Mouse (Mus musculus): ENCODE results near the gene Mtg2.
A peak's percentile ranks its signal among the peaks of the same experiment; 100 is the strongest.

Gene Mtg2

DNA sequence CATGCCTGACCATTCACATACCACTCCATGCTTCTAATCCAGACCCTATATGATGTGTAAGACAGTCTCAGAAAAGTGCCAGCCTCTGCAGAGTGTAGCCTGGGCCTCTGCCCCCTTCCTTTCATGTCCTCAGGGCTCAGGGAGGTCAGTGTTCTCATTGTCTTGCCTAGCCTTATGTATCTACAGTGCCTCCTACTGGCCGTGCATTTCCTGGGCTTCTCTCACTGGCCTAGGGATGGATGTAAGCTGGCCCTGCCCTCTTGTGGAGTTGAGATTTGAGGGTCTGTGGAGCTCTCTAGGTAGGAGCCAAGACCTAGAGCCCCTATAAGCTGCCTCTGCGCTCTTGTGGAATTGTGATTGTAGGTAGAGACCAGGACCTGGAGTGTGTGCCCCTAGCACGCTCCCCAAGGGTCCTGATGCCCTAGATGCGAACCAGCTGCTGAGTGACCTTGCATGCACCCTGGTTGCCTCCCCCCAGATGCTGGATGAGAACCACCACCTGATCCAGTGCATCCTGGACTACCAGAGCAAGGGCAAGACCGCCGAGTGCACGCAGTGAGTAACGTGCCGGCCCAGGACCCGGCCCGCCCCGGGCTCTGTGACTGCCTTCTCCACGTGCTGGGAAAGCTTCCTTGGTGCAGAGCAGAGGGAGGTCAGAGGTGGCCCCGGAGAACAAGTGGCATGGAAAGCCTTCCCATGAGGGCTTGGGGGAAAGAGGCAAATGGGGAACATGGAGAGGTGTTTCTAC, 18.2 kb upstream of the Mtg2 start:
- peak in 1 of 2 experiments; percentile 45 for DNase-seq (ENCODE audit: low spot score in 2 of 2)

DNA sequence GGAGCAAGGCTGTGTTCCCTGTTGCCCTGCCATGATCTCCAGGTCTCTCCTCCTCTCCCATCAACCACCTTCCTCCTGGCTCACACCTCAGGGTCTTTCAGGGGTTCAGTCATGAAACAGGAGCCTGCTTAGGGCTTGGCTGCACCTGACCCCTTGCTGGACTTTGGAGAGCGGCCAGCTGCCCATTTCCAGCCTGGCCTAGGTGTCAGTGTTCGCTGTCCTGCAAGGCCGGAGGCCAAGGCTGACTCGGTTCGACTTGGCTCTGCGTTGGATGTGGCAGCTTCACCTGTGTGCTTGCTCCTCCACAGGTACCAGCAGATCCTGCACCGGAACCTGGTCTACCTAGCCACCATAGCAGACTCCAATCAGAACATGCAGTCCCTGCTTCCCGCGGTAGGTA, 17.4 kb upstream of the Mtg2 start:
- no peak for DNase-seq (ENCODE audit: low spot score in 2 of 2)

DNA sequence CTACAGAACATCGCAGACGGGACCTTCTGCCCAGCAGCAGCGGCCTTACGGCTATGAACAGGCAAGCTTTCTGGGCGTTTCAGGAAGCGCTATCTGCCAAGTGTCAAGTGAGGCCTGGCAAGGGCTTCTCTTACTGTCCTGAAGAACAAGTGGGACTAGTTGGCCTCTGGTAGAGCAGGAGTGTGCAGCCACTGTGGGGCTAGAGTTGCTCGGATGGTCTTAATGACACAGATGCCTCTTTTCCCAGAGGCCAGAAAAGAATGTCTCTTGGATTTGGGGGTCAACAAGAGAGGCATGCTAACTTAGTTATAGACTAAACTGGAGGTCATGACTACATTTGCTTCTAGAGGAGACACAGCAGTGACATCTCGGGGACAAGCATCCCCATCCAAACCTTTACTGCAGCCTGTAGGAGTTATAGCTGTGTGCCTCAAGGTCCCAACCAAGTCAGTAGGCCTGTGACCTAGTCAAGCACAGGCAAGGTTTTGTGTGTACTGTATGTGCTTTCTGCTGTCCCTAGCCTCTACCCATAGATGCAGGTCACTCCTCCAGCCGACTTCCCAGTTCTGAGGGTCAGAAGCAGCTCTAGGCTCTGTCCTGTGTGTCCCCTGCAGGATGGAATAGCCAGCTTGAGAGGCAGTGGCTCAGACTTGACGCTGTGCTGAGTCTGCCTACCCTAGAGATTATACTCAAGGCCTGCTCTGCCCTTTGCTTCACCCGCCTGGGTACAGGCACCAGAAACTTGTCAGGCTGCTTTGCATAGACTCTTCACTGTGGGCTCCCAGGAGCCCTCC, 6.9 kb upstream of the Mtg2 start:
- no peak for DNase-seq (ENCODE audit: low spot score in 2 of 2)

- no peak for DNase-seq (ENCODE audit: low spot score in 2 of 2)
Measured at GRCm38 (mm10) chr2:180069770-180070480, 463 bp upstream of the Mtg2 start.

GRCm38 (mm10) chr2:180071671-180072070, 1.3 kb downstream of the Mtg2 start:
- DNase-seq (ENCODE audit: low spot score in 2 of 2) = no peak

GRCm38 (mm10) chr2:180072886-180073285, 2.5 kb downstream of the Mtg2 start:
- DNase-seq (ENCODE audit: low spot score in 2 of 2) = peak in 1 of 2 experiments; percentile 44

DNA sequence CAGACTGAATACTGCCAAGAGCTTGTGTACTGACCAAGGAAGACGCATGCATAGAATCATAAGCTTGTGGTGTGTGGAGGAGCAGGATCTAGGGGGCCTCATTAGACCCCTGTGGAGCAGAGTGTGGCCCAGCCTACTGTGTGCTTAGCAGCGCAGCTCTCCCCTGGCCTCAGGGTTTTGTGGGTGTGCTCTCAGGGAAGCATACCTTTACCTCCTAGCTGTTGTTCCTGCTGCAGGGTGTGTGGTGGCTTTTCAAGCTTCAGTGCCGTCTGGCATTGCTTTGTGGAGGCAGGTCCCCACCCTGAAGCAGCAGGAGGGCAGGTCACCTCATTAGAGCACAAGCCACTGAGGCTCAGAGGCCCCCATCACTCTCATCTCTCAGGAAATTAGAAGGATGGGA, 7.2 kb downstream of the Mtg2 start:
- no peak for DNase-seq (ENCODE audit: low spot score in 2 of 2)

DNA sequence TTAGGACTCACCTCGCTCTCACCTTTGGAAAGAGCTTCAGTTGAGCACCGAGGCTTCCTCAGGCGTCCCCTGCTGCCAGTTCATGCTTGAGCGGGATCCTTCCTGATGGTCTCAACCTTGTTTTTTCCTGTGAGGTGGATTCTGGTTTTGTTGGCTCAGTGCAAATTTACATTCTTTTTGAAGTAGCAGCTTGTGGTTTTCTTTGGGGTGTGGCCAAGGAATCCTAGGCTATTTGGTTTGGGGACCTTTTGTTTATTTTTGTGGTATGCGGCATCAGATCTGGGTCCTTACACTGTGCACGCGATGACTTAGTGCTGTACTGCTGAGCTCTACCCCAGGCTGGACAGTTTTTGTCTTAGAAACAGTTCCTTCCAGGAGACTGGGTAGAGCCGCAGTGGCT, 10.3 kb downstream of the Mtg2 start:
- no peak for DNase-seq (ENCODE audit: low spot score in 2 of 2)

DNA sequence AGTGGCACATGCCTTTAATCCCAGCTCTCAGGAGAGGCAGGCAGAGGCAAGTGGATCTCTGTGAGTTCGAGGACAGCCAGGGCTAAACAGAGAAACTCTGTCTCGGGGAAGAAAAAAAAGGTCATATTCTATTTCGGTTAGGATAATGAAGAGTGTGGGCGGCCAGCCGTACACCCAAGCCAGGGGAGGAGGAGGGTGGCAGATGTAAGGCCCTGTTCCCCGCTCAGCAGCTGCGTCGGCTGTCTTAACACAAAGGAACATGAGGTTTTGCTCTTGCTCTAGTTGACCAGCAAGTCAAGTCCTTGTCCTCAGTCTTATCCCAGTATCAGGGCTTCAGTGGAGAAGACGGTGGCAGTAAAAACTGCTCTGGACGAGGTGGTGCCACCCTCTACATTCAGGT, 12.7 kb downstream of the Mtg2 start:
- DNase-seq (ENCODE audit: low spot score in 2 of 2) = no peak

- no peak for DNase-seq (ENCODE audit: low spot score in 2 of 2)
Measured at GRCm38 (mm10) chr2:180084565-180084964, 14.2 kb downstream of the Mtg2 start.

DNA sequence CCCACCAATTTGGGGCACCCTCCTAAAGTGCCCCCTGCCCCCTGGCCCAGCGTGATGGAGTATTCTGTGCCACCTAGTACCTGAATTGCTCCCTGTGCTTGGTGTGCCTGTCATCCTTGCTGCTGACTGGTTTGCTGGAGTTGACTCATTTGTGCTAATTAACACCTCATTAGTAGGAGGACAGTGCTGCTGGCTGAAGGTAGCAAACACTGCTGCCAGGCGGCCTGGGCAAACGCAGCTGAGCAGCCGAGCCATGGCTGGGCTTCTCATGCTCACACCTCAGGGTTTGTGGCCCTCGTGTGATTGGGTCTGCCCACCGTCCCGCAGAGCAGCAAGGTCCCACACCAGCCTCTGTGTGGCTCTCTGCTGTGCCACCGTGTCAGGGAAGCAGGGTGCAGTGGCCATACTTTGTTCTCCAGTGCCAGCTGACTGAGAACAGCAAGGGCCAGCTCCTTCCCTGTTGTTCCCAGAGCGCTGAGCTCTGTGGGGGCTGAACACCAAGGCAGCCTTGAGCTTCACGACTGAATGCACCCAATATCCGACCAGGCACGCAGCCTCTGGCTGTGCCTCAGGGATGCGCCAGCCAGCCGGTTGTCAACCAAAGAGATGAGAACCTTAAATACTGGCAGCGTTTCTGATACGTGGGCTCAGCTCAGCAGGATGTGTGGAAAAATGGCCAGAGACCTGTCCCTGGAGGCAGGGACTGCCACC, 15.7 kb downstream of the Mtg2 start:
- DNase-seq (ENCODE audit: low spot score in 2 of 2) = no peak

GRCm38 (mm10) chr2:180086637-180087027, 16.2 kb downstream of the Mtg2 start:
- no peak for DNase-seq (ENCODE audit: low spot score in 2 of 2)

- no peak for DNase-seq (ENCODE audit: low spot score in 2 of 2)
Measured at GRCm38 (mm10) chr2:180087472-180087871, 17.1 kb downstream of the Mtg2 start.

- no peak for DNase-seq (ENCODE audit: low spot score in 2 of 2)
Measured at GRCm38 (mm10) chr2:180090285-180090684, 19.9 kb downstream of the Mtg2 start.

DNA sequence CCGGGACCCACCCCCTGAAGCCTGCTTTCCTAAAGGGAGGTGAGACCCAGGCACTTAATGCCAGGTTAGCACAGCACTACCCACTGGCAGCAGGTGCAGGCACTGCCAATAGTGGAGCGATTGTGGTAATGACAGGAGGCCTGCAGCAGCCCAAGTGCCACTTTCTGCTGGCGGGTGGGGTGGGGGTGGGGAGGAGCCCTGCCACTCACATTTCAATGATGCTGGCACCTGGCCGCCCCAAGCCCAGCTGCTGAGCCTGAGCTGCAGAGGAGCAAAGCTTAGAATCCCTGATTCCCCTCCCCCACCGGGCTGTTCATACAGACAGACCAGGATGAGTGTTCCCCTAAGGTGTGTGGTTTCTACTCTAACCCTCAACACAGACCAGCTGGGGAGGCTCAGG, 25.3 kb downstream of the Mtg2 start:
- DNase-seq (ENCODE audit: low spot score in 2 of 2) = peak; percentile 90 to 91

DNA sequence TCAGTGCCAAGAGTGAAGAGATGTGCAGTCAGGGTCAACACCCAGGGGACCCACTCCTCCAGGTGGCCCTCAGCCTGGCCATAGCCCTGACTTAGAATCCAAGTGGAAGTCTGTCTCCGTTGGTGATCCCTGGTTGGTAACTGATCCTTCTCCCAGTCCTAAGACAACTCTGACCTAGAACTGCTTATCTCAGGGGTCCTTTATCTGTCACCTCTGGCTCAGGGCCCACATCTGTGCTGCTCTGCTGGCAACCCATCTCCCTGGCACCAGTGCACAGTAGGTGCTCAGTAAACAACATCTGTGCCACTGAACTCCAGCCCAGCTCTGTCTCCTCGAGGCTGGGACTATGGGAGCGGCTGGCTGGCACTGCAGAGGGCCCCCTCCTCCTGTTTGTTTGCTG, 27.2 kb downstream of the Mtg2 start:
- no peak for DNase-seq (ENCODE audit: low spot score in 2 of 2)

- no peak for DNase-seq (ENCODE audit: low spot score in 2 of 2)
Measured at GRCm38 (mm10) chr2:180098167-180098566, 27.8 kb downstream of the Mtg2 start.

DNA sequence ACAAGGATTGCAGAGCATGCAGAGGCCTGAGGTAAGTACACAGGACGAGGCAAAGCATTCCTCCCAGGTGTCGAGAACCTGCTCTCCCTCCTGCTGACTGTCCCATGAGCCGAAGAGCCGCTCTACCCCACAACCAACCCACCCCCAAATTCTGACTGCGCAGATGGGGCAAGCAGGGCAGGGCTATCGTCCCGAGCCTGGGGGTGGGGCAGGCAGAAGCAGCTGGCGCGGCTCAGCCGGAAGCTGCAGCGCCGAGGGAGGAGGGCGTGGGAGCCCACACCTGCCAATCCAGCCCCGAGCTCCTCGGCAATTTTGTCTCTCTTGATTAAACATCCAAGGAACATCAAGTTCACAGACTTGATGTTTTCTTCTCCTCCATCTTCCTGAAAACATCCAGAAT, 29.1 kb downstream of the Mtg2 start:
- DNase-seq (ENCODE audit: low spot score in 2 of 2) = peak; percentile 82 to 84

- no peak for DNase-seq (ENCODE audit: low spot score in 2 of 2)
Measured at GRCm38 (mm10) chr2:180103151-180103977, 33.0 kb downstream of the Mtg2 start.

DNA sequence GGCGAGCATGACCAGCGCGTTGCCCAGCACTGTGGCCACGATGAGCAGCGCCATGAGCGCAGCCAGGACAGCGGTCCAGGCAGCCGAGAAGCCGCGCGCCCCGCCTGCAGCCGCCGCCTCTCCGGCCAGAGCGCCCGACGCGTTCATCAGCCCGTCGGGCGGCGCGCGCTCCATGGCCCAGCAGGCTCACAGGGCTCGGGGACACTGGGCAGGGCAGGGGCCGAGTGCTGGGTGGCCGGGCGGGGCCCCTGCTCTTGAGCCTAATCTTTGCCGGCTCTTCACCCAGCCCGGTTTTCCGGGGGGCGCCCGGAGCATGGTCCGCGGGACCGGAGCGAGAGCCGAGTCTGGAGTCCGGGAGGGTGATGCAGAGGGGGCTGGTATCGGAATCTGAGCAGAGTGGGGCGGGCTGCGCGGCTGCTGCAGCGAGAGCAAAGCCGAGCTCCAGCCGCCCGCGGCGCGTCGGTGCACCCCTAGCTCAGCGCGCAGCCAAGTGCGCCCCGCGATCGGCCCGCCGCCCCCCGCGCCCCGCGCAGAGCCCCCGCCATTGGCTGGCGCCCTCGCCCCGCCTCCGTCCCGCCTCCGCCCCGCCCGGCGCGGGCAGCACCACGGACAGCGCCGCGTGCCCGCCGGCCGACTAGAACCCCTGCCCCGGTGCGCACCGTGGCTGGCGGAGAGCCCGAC, 33.7 kb downstream of the Mtg2 start, which contains the start of gene Hrh3:
Gene Hrh3 (minus strand): TSS at position 511 of the 681 bp plus-strand sequence.
- DNase-seq (ENCODE audit: low spot score in 2 of 2) = peak; percentile 77 to 87

All from thymus, postnatal 10 days (tissue).